Mouse (Mus musculus): ENCODE measurements at regions not wholly inside any gene's neighbourhood (a gene's known extent, or its start where the extent isn't known, plus 50 kb on each side); places are given as distances from the start of the nearest gene placed in this dataset.
A peak's percentile ranks its signal among the peaks of the same experiment; 100 is the strongest.

GRCm38 (mm10) chr3:139885942-139886860, 680.7 kb downstream of the Stpg2 start:
- Histone ChIP-seq H3K4me3 (replicated peaks in 1 of 3; ENCODE audit: low read depth in 2 of 3, low read length in 2 of 3, poor library complexity in 1 of 3) (no peak overlapping the region), H3K36me3 (replicated peaks in 1 of 2; ENCODE audit: control insufficient read depth in 1 of 2, insufficient read depth in 1 of 2, low read length in 1 of 2) (no peaks in the 10 kb centered on the region), H3K4me2 (ENCODE audit: insufficient read depth, low read depth, poor library complexity, severe bottlenecking) (peak overlapping the region; percentile 77), H3K9ac (ENCODE audit: insufficient read depth, low read depth) (no peak overlapping the region), H3K79me2 (replicated peaks; ENCODE audit: control insufficient read depth, extremely low read depth, insufficient read depth, poor library complexity, severe bottlenecking) (no peaks in the 10 kb centered on the region), H3K9me3 (replicated peaks; ENCODE audit: low read length) (no peaks in the 10 kb centered on the region), H3K27me3 (replicated peaks) (no peaks in the 10 kb centered on the region), H3K27ac (ENCODE audit: insufficient read depth, low read depth) (no peak overlapping the region), H3K4me1 (ENCODE audit: control insufficient read depth in 1 of 2, insufficient read depth in 2 of 2) (peaks cover 2 to 14% of the 10 kb centered on the region in 2 experiments; a peak in 3 of 4 replicates)
- no peak for TF ChIP-seq SIN3A (IDR thresholded peaks at IDR 0.05; ENCODE audit: low read length)
- TF ChIP-seq EP300 (IDR thresholded peaks at IDR 0.05; ENCODE audit: low read length) = peak; percentile 92
- TF ChIP-seq GABPA (IDR thresholded peaks at IDR 0.05; ENCODE audit: insufficient replicate concordance, low read depth, low read length) = peak; percentile 23; the same call in 1 of the 2 replicates
- TF ChIP-seq ZMIZ1 (IDR thresholded peaks at IDR 0.05; ENCODE audit: low read depth, low read length) = no peak
- no peak for TF ChIP-seq HCFC1 (IDR thresholded peaks at IDR 0.05; ENCODE audit: low read depth, low read length)
- TF ChIP-seq NRF1 (IDR thresholded peaks at IDR 0.05; ENCODE audit: low read depth, low read length) = no peak
- TF ChIP-seq ZNF384 (IDR thresholded peaks at IDR 0.05; ENCODE audit: low read depth, low read length) = no peak; the same call in 1 of the 2 replicates
- TF ChIP-seq CHD1 (IDR thresholded peaks at IDR 0.05; ENCODE audit: low read depth, low read length) = no peak
- peak; percentile 37; the same call in 1 of the 2 replicates for TF ChIP-seq MAX (IDR thresholded peaks at IDR 0.05; ENCODE audit: low read length)
- TF ChIP-seq RAD21 (IDR thresholded peaks at IDR 0.05; ENCODE audit: low read depth, low read length) = no peak
- TF ChIP-seq TCF12 (IDR thresholded peaks at IDR 0.05; ENCODE audit: low read depth, low read length) = peak; percentile 20; the same call in 1 of the 2 replicates
- peak; percentile 90 for TF ChIP-seq BHLHE40 (IDR thresholded peaks at IDR 0.05; ENCODE audit: low read depth, low read length)
- 0 out of 2 replicates have a peak, but pooled peaks have one; percentile 26 for TF ChIP-seq MXI1 (IDR thresholded peaks at IDR 0.05; ENCODE audit: low read depth, low read length)
- TF ChIP-seq MEF2A (IDR thresholded peaks at IDR 0.05; ENCODE audit: borderline replicate concordance, low read depth, low read length) = peak; percentile 56; the same call in 1 of the 2 replicates
- peak; percentile 69 for TF ChIP-seq JUN (IDR thresholded peaks at IDR 0.05; ENCODE audit: insufficient read depth, low read depth, low read length)
- no peak for TF ChIP-seq E2F4 (IDR thresholded peaks at IDR 0.05; ENCODE audit: insufficient replicate concordance, low read depth, low read length)
- TF ChIP-seq ZC3H11A (IDR thresholded peaks at IDR 0.05; ENCODE audit: low read depth, low read length) = no peak
- no peak for TF ChIP-seq TBP (conservative IDR thresholded peaks at IDR 0.05; ENCODE audit: low read depth, low read length)
- peak; percentile 45; the same call in 1 of the 2 replicates for TF ChIP-seq MYC (IDR thresholded peaks at IDR 0.05; ENCODE audit: low read depth, low read length)
- no peak for TF ChIP-seq MAZ (IDR thresholded peaks at IDR 0.05; ENCODE audit: low read depth, low read length)
- TF ChIP-seq SMC3 (IDR thresholded peaks at IDR 0.05; ENCODE audit: low read depth, low read length) = no peak
- TF ChIP-seq USF1 (IDR thresholded peaks at IDR 0.05; ENCODE audit: low read depth, low read length) = no peak
- TF ChIP-seq RCOR1 (conservative IDR thresholded peaks at IDR 0.05; ENCODE audit: low read depth, low read length) = peak; percentile 89
- peak; percentile 61 for TF ChIP-seq JUND (conservative IDR thresholded peaks at IDR 0.05; ENCODE audit: low read depth, low read length)
- peak; percentile 93 for TF ChIP-seq IRF4 (IDR thresholded peaks at IDR 0.05; ENCODE audit: low read depth, low read length)
- peak; percentile 62; the same call in 1 of the 2 replicates for TF ChIP-seq MAFK (IDR thresholded peaks at IDR 0.05; ENCODE audit: insufficient replicate concordance, low read length)
- TF ChIP-seq UBTF (IDR thresholded peaks at IDR 0.05; ENCODE audit: low read depth, low read length) = no peak
- TF ChIP-seq USF2 (conservative IDR thresholded peaks at IDR 0.05; ENCODE audit: low read depth, low read length) = no peak
- TF ChIP-seq CTCF (conservative IDR thresholded peaks at IDR 0.05 in 1 of 2, IDR thresholded peaks at IDR 0.05 in 1 of 2; ENCODE audit: low read depth in 2 of 2, low read length in 2 of 2) = no peak
- no peak for TF ChIP-seq NELFE (IDR thresholded peaks at IDR 0.05; ENCODE audit: low read depth, low read length)
- no peak for TF ChIP-seq ELF1 (IDR thresholded peaks at IDR 0.05; ENCODE audit: low read depth, low read length)
- no peak for TF ChIP-seq POLR2A (IDR thresholded peaks at IDR 0.05; ENCODE audit: low read depth, low read length)
- peak; percentile 84 for TF ChIP-seq ETS1 (conservative IDR thresholded peaks at IDR 0.05; ENCODE audit: low read depth, low read length)
- TF ChIP-seq PAX5 (IDR thresholded peaks at IDR 0.05; ENCODE audit: low read length) = no peak
- no peak for TF ChIP-seq ZKSCAN1 (IDR thresholded peaks at IDR 0.05; ENCODE audit: borderline replicate concordance, low read depth, low read length)
- 0 out of 2 replicates have a peak, but pooled peaks have one; percentile 43 for TF ChIP-seq CHD2 (IDR thresholded peaks at IDR 0.05; ENCODE audit: low read length)
- TF ChIP-seq KAT2A (IDR thresholded peaks at IDR 0.05; ENCODE audit: insufficient replicate concordance, low read length) = no peak
- dilution Hi-C loops (cut with MboI; ENCODE audit: extremely low pct_ligation_motif_present, extremely low pct_unique_long_range_greater_than_20kb, low sequenced_read_pairs) (no loop called here), in situ Hi-C loops (cut with MboI; ENCODE audit: low pct_ligation_motif_present, low pct_unique_long_range_greater_than_20kb, low sequenced_read_pairs) (no loop called here)
- DNase-seq (ENCODE audit: extremely low read depth) = peak; percentile 64

Measured in CH12.LX (cell line).